Mouse (Mus musculus) adrenal gland, postnatal 25 days (tissue): ENCODE measurements around the gene Spon1. TPM values are rescaled to one million over a fixed set of nuclear protein-coding genes. Genes with fewer than 3 reads are reported as not detected.

ENCODE experiments used
- DNase-seq: peaks from one replicate; pipeline ENCODE4 v3.0.0; 2021; ENCODE audit warnings: mixed read lengths
- total RNA-seq: library from RNA; stranded (reverse); gene quantifications from 2 replicates; pipeline ENCODE4 v1.2.3, GENCODE M21; 2021

Spon1 gene
- total RNA-seq, 1 experiment from 2014 or later = 8.9 TPM

DNA sequence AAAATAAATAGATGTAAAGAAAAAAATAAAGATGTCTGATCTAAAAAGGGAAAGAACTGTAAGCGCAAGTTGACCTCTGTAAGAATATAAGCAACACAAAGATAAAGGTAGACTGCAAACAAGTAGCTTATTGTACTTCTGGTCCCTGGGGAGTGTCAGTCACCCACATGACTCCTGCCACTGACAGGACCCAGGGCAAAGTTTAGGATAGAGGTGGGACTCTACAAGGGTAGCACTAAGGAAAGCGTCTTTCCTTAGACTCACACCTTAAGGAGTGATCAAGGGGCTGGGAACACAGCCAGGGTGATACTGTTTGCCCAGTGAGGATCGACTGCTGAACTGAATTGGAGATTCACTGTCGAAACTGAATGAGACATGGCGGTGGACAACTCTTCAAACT lies 323.1 kb downstream of the Spon1 start:
- DNase-seq = no peak

GRCm38 (mm10) chr7:114090231-114090630 lies 324.4 kb downstream of the Spon1 start:
- DNase-seq = no peak

- DNase-seq = no peak
These were observed 325.2 kb downstream of the Spon1 start for GRCm38 (mm10) chr7:114090892-114091545.
